Mouse (Mus musculus) midbrain, embryonic 16.5 days (tissue): ENCODE data around the gene Prickle3. TPM values are rescaled to one million over a fixed set of nuclear protein-coding genes. Genes with fewer than 3 reads are reported as not detected.
A peak's percentile ranks its signal among the peaks of the same experiment; 100 is the strongest.

Experiments
- ATAC-seq: fragments of 200-750 bp; cut with Nextera tagmentation; 2 replicates; pipeline ENCODE4 v1.8.0; 2017; ENCODE audit warnings: moderate TSS enrichment
- H3K27ac ChIP-seq: fragments of 300-500 bp; sonication (generic); 2 replicates; pipeline ENCODE4 v1.5.1; 2014; ENCODE audit warnings: mild to moderate bottlenecking, low read length, mixed read lengths
- H3K27me3 ChIP-seq: fragments of 300-500 bp; sonication (generic); 2 replicates; pipeline ENCODE4 v1.6.1; 2014; ENCODE audit warnings: low read depth, low read length, mixed read lengths; ENCODE audit not compliant: control insufficient read depth, insufficient read depth
- H3K36me3 ChIP-seq: fragments of 300-500 bp; sonication (generic); 2 replicates; pipeline ENCODE4 v1.6.1; 2014; ENCODE audit warnings: mild to moderate bottlenecking, low read length, moderate library complexity, mixed read lengths; ENCODE audit not compliant: control insufficient read depth, insufficient read depth
- H3K4me1 ChIP-seq: fragments of 300-500 bp; sonication (generic); 2 replicates; pipeline ENCODE4 v1.6.1; 2014; ENCODE audit warnings: mild to moderate bottlenecking, low read length, mixed read lengths; ENCODE audit not compliant: control insufficient read depth, insufficient read depth
- H3K4me2 ChIP-seq: fragments of 300-500 bp; sonication (generic); 2 replicates; pipeline ENCODE4 v1.6.1; 2014; ENCODE audit warnings: mild to moderate bottlenecking, low read length, mixed read lengths
- H3K4me3 ChIP-seq: fragments of 300-500 bp; sonication (generic); 2 replicates; pipeline ENCODE4 v1.5.1; 2014; ENCODE audit warnings: low read depth, mild to moderate bottlenecking, low read length, moderate library complexity, mixed read lengths
- H3K9ac ChIP-seq: fragments of 300-500 bp; sonication (generic); 2 replicates; pipeline ENCODE4 v1.6.1; 2014; ENCODE audit warnings: low read depth, low read length, mixed read lengths
- H3K9me3 ChIP-seq: fragments of 300-500 bp; sonication (generic); replicated peaks from 2 replicates; pipeline ENCODE4 v1.6.1; 2014; ENCODE audit warnings: mild to moderate bottlenecking, low read length, mixed read lengths; ENCODE audit not compliant: control insufficient read depth, poor library complexity, severe bottlenecking
- WGBS: fragments of 180-500 bp; shearing (Covaris S2); extraction: QIAGEN DNeasy Blood & Tissue Kit; methylation state at CpG from one replicate; pipeline ENCODE4 v1.1.7; 2014; 5-methylcytosine and 5-hydroxymethylcytosine counted together
- polyA plus RNA-seq: library from polyadenylated mRNA; unstranded; fragments of >200 nt; fragmentation: Nextera tagmentation; extraction: Ambion mirVana; gene quantifications from 2 replicates; pipeline ENCODE4 v1.2.1, GENCODE M21; 2015

Gene Prickle3
- 1.5 and 1.9 TPM in 2 replicates for polyA plus RNA-seq

DNA sequence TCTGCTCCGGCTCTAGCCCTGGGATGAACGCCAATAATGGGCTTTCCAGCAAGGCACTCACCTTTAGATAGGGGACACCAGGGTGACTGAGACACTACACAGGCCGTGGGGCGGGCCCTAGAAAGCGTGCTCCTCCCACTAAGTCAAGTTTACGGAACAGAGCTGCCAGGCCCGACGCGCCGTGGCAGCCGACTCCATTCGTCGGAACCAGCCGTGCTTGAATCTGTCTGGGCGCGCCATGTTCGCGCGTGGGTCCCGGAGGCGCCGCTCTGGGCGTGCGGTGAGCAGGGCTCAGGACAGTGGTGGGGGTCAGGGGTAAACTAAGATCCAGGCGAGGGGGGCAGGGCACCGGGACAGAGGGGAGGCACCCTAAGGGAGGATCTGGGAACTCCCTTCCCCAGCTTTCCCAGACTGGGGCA, at the start of gene Prickle3:
Gene Prickle3, plus strand, starts transcription at position 40 of the 419 bp plus-strand sequence.
- H3K36me3 ChIP-seq = no peaks in the 10 kb centered on the region
- H3K9me3 ChIP-seq = no peaks in the 10 kb centered on the region
- no peak within 1 kb of the TSS for H3K9ac ChIP-seq
- H3K4me1 ChIP-seq = no peaks in the 10 kb centered on the region
- no peaks in the 10 kb centered on the region for H3K27me3 ChIP-seq
- 20% methylated on average over 26 of the region's 26 CpGs for WGBS
- no peak within 1 kb of the TSS for H3K27ac ChIP-seq
- ATAC-seq = peak; percentile 61; the same call in 1 of the 2 replicates
- peak within 1 kb of the TSS; percentile 42 for H3K4me2 ChIP-seq
- H3K4me3 ChIP-seq = peak within 1 kb of the TSS; percentile 22

DNA sequence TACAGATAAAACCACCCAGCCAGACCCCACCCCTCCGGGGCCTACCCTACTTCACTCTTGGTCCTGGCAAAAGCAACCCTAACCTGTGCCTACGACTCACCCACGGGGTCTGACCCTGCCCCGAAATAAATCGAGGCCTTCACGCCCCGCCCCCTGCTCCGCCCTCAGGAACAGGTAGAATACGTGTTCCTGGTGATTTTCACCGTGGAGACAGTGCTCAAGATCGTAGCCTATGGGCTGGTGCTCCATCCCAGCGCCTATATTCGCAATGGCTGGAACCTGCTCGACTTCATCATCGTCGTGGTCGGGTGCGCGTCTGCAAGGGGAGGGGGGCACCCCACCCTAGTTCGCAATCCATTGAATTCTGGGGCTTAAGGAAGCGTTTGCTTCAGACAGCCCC, 47.0 kb upstream of the Prickle3 start:
- no peaks in the 10 kb centered on the region for H3K36me3 ChIP-seq
- peak overlapping the region; percentile 66 for H3K9ac ChIP-seq
- 31% methylated on average over 21 of the region's 21 CpGs for WGBS
- no peaks in the 10 kb centered on the region for H3K9me3 ChIP-seq
- peak overlapping the region; percentile 42 for H3K4me3 ChIP-seq
- peak overlapping the region; percentile 76 for H3K4me2 ChIP-seq
- H3K4me1 ChIP-seq = no peaks in the 10 kb centered on the region
- H3K27me3 ChIP-seq = no peaks in the 10 kb centered on the region
- peak overlapping the region; percentile 66 for H3K27ac ChIP-seq
- peak; percentile 30 for ATAC-seq

- Histone ChIP-seq H3K4me3 (peak overlapping the region; percentile 42), H3K9me3 (no peaks in the 10 kb centered on the region), H3K36me3 (no peaks in the 10 kb centered on the region), H3K27ac (peak overlapping the region; percentile 66), H3K27me3 (no peaks in the 10 kb centered on the region), H3K9ac (peak overlapping the region; percentile 66), H3K4me1 (no peaks in the 10 kb centered on the region), H3K4me2 (peak overlapping the region; percentile 76)
- WGBS = 29% methylated on average over 26 of the region's 26 CpGs
- peak; percentile 80 for ATAC-seq
These were observed 46.4 kb upstream of the Prickle3 start for GRCm38 (mm10) chrX:7610536-7611258.

DNA sequence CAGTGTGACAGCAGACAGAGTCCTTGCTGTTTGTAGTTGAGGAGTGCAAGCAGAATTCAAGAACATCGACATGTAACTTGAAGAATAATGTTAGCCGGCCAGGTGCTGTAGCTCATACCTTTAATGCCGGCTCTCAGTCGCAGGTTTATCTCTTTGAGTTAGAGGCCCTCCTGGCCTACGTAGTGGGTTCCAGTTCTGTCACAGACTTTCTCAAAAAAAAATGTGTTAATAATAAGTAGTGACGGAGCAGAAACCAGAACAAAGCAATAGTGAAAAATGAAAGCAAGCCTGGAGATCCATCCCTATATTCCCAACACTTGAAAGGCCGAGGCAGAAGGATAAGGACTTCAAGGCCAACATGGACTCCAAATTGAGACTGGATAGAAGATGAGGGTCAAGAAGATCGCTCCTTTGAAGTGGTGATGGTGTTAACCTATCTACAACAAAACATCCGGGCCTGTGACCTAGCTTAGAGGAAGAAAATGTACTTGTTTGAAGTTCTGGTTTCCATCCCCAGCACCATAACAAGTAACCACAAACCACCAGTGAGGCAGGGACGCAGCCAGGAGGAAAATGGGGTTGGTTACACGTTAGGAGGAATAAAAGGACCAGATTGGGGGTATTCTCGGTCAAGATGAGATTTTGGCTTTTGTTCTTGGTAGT, 39.0 kb upstream of the Prickle3 start:
- no peak overlapping the region for H3K27ac ChIP-seq
- no peaks in the 10 kb centered on the region for H3K27me3 ChIP-seq
- no peaks in the 10 kb centered on the region for H3K36me3 ChIP-seq
- no peak overlapping the region for H3K4me2 ChIP-seq
- H3K4me1 ChIP-seq = no peaks in the 10 kb centered on the region
- no peak overlapping the region for H3K9ac ChIP-seq
- H3K9me3 ChIP-seq = no peaks in the 10 kb centered on the region
- no peak overlapping the region for H3K4me3 ChIP-seq
- 79% methylated on average over 12 of the region's 12 CpGs for WGBS
- ATAC-seq = no peak

DNA sequence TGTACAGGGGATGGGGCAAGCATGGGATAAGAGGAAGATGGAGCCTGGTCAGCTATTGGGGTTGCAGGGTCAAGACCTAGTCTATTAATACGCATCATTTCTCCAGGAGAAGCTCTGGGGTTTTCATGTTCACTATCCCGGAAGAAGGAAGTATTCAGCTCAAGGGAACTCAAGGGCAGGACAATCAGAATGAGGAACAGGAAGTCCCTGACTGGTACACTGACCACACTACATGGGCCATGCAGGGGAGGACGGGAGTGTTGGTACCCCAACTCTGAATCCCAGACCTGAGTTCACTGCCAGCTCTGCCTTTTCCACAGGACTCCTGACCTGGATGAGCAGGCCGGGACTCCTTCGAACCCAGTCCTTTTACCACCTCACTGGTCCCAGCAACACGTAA, 24.5 kb upstream of the Prickle3 start:
- Histone ChIP-seq H3K9me3 (no peaks in the 10 kb centered on the region; the same call in 1 of the 2 replicates), H3K9ac (no peak overlapping the region), H3K27me3 (no peaks in the 10 kb centered on the region), H3K4me3 (no peak overlapping the region), H3K27ac (no peak overlapping the region), H3K4me1 (no peaks in the 10 kb centered on the region), H3K36me3 (no peaks in the 10 kb centered on the region), H3K4me2 (no peak overlapping the region)
- WGBS = 93% methylated on average over 6 of the region's 6 CpGs
- ATAC-seq = no peak

DNA sequence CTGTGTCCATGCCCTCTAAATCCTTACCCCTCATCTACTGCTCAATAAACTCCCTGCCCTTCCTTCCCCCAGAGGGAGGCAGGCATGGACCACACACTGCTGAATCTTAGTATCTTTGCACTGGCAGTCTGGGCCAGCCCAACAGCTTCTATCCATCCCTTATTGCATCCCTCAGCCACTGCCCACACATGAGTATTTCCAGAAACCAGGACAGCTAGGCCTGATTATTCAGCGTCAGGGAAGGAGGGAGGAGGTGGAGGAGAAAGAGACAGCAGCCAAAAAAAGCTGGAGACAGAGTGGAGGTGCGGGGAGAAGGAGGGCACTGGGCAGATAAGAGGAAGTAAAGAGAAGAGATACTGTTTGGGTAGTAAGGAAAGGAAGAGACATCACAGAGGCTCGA, 22.0 kb upstream of the Prickle3 start:
- ATAC-seq = no peak
- Histone ChIP-seq H3K36me3 (no peaks in the 10 kb centered on the region), H3K4me2 (no peak overlapping the region), H3K9me3 (no peaks in the 10 kb centered on the region; the same call in 1 of the 2 replicates), H3K9ac (no peak overlapping the region), H3K4me3 (no peak overlapping the region), H3K4me1 (no peaks in the 10 kb centered on the region), H3K27ac (no peak overlapping the region), H3K27me3 (no peaks in the 10 kb centered on the region)
- 72% methylated on average over 3 of the region's 3 CpGs for WGBS

DNA sequence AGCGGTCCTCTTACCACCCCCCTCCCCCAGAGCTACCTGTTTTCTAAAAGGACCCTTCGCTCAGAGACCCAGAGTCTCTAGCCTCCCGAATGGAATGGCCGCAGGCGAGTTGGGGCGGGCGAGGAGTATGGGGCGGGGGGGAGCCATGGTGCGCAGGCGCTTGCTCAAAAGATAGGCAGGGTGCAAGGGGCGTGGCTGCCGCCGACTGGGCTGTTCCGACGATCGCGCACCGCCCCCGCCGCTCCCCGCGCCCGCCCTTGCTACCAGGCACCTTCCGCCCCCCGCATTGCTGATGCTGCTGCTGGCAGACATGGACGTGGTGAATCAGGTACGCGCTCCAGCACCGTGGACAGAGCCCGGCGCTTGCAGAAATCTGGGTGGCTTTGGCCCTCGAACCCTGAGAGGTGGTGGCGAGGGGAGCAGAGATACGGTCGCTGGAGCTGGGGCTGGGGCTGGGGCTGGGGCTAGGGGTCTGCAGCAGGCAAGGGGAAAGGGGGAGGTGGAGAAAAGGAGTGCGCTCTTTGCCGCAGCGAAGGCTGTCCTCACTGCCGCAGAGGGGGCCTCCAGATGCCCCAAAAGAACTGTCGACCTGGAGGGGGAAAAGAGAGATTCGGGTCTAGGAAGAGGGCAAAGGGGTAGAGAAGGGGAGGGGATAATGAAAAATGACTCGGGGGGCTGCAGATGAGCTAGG, 18.5 kb upstream of the Prickle3 start, which contains the start of gene Syp:
Gene Syp, plus strand, starts transcription at position 71 of the 691 bp plus-strand sequence.
- ATAC-seq = peak; percentile 91
- 26% methylated on average over 28 of the region's 42 CpGs for WGBS
- Histone ChIP-seq H3K27me3 (no peaks in the 10 kb centered on the region), H3K4me2 (peak within 1 kb of the TSS; percentile 72), H3K9ac (peak within 1 kb of the TSS; percentile 78), H3K9me3 (no peaks in the 10 kb centered on the region; the same call in 1 of the 2 replicates), H3K27ac (peak within 1 kb of the TSS; percentile 87), H3K4me1 (peaks cover 4% of the 10 kb centered on the region; the same call in 1 of the 2 replicates), H3K4me3 (peak within 1 kb of the TSS; percentile 49), H3K36me3 (no peaks in the 10 kb centered on the region)

- H3K9ac ChIP-seq = peak overlapping the region; percentile 78
- ATAC-seq = peak; percentile 22; the same call in 1 of the 2 replicates
- WGBS = 19% methylated on average over 13 of the region's 13 CpGs
These were observed 17.3 kb upstream of the Prickle3 start for GRCm38 (mm10) chrX:7639536-7640325.

More at GRCm38 (mm10) chrX:7639536-7640325, 17.3 kb upstream of the Prickle3 start:
- peak overlapping the region; percentile 87 for H3K27ac ChIP-seq
- H3K4me3 ChIP-seq = peak overlapping the region; percentile 49
- peak overlapping the region; percentile 72 for H3K4me2 ChIP-seq
- H3K27me3 ChIP-seq = no peaks in the 10 kb centered on the region
- peaks cover 4% of the 10 kb centered on the region; the same call in 1 of the 2 replicates for H3K4me1 ChIP-seq
- no peaks in the 10 kb centered on the region; the same call in 1 of the 2 replicates for H3K9me3 ChIP-seq
- H3K36me3 ChIP-seq = no peaks in the 10 kb centered on the region; the same call in 1 of the 2 replicates
